Mouse (Mus musculus) ES-Bruce4 (cell line): ENCODE data around the gene Cd160.

Experiments
- CTCF ChIP-seq: IDR thresholded peaks from one replicate; pipeline ENCODE4 v1.8.1; 2011; ENCODE audit warnings: low read depth, low read length
- EP300 ChIP-seq: IDR thresholded peaks from 2 replicates; pipeline ENCODE4 v1.6.1; 2011; ENCODE audit warnings: low read depth, low read length; ENCODE audit not compliant: insufficient read depth
- POLR2A ChIP-seq: IDR thresholded peaks from one replicate; pipeline ENCODE4 v1.8.1; 2011; ENCODE audit warnings: low read length; ENCODE audit not compliant: insufficient read depth

- TF ChIP-seq CTCF, result no peak
- no peak for TF ChIP-seq POLR2A
- TF ChIP-seq EP300, result no peak
Observed at GRCm38 (mm10) chr3:96787784-96788183, 41.4 kb downstream of the Cd160 start.
